Mouse (Mus musculus) bone marrow, adult 2 months (tissue): ENCODE measurements around the gene A330070K13Rik.

Experiments used
- CTCF ChIP-seq: fragments of 200-500 bp; IDR thresholded peaks from 2 replicates; pipeline ENCODE4 v1.5.1; 2011; ENCODE audit warnings: low read length, control low read depth; ENCODE audit not compliant: control insufficient read depth, insufficient read depth
- POLR2A ChIP-seq: fragments of 200-500 bp; IDR thresholded peaks from 2 replicates; pipeline ENCODE4 v1.6.1; 2011; ENCODE audit warnings: low read depth, mild to moderate bottlenecking, control low read depth, low read length, borderline replicate concordance; ENCODE audit not compliant: control insufficient read depth

- TF ChIP-seq CTCF (no peak), POLR2A (no peak)
These were observed 29.2 kb downstream of the A330070K13Rik start for GRCm38 (mm10) chr5:130355223-130355622.
